Mouse (Mus musculus) spleen, adult 18-20 months (tissue): ENCODE data around the gene Slc9a5.

ENCODE experiments used
- DNase-seq, 2 experiments: peaks; one replicate each; pipeline ENCODE4 v3.0.0; 2022; ENCODE audit warnings: mixed read lengths in 2 of 2

Slc9a5 gene

GRCm38 (mm10) chr8:105413391-105413790 is 64.7 kb downstream of the Slc9a5 start, which contains the start of the genes Kctd19 and Lrrc36:
Gene Kctd19 (minus strand): TSS chr8:105413502.
Gene Lrrc36 (plus strand): TSS chr8:105413571.
- DNase-seq = peak in 1 of 2 experiments; percentile 9

GRCm38 (mm10) chr8:105418992-105419391 is 70.3 kb downstream of the Slc9a5 start:
- DNase-seq = no peak
